Mouse (Mus musculus) liver, embryonic 15.5 days (tissue): ENCODE data around the gene Morc3. TPM values are rescaled to one million over a fixed set of nuclear protein-coding genes. Genes with fewer than 3 reads are reported as not detected.
"Not testable (repeated sequence)": the region's sequence is repeated elsewhere in the genome, so short reads cannot be mapped to it uniquely, and the experiment has no call there.

Experiments
- ATAC-seq: fragments of 200-750 bp; cut with Nextera tagmentation; 2 replicates; pipeline ENCODE4 v1.8.0; 2017; ENCODE audit warnings: moderate number of reproducible peaks, mild to moderate bottlenecking, moderate library complexity; ENCODE audit not compliant: insufficient read depth
- H3K27ac ChIP-seq: fragments of 300-500 bp; sonication (generic); replicated peaks from 2 replicates; pipeline ENCODE4 v1.5.1; 2015; ENCODE audit warnings: mild to moderate bottlenecking, inconsistent platforms
- H3K27me3 ChIP-seq: fragments of 300-500 bp; sonication (generic); 2 replicates; pipeline ENCODE4 v1.6.1; 2015; ENCODE audit warnings: mild to moderate bottlenecking, inconsistent platforms
- H3K36me3 ChIP-seq: fragments of 300-500 bp; sonication (generic); replicated peaks from 2 replicates; pipeline ENCODE4 v1.6.1; 2015; ENCODE audit warnings: moderate library complexity, mild to moderate bottlenecking, inconsistent platforms
- H3K4me1 ChIP-seq: fragments of 300-500 bp; sonication (generic); replicated peaks from 2 replicates; pipeline ENCODE4 v1.6.1; 2015; ENCODE audit warnings: inconsistent platforms
- H3K4me2 ChIP-seq: fragments of 300-500 bp; sonication (generic); 2 replicates; pipeline ENCODE4 v1.6.1; 2015; ENCODE audit warnings: moderate library complexity, mild to moderate bottlenecking, inconsistent platforms
- H3K4me3 ChIP-seq: fragments of 300-500 bp; sonication (generic); replicated peaks from 2 replicates; pipeline ENCODE4 v1.5.1; 2015; ENCODE audit warnings: mild to moderate bottlenecking, inconsistent platforms
- H3K9ac ChIP-seq: fragments of 300-500 bp; sonication (generic); 2 replicates; pipeline ENCODE4 v1.6.1; 2015; ENCODE audit warnings: moderate library complexity, mild to moderate bottlenecking, inconsistent platforms
- H3K9me3 ChIP-seq: fragments of 300-500 bp; sonication (generic); replicated peaks from 2 replicates; pipeline ENCODE4 v1.6.1; 2016; ENCODE audit warnings: inconsistent platforms
- WGBS: fragments of 180-500 bp; shearing (Covaris S2); methylation state at CpG from one replicate; pipeline ENCODE4 v1.1.7; 2015; ENCODE audit warnings: mixed read lengths; ENCODE audit not compliant: insufficient replicate concordance; 5-methylcytosine and 5-hydroxymethylcytosine counted together
- polyA plus RNA-seq: library from polyadenylated mRNA; unstranded; fragments of >200 nt; fragmentation: Nextera tagmentation; extraction: Ambion mirVana; gene quantifications from 2 replicates; pipeline ENCODE4 v1.2.1, GENCODE M21; 2015

The Morc3 gene
- polyA plus RNA-seq, 1 experiment from 2014 or later = 16.1 TPM

GRCm38 (mm10) chr16:93819325-93819696 is 12.6 kb upstream of the Morc3 start:
- peaks cover 56% of the 10 kb centered on the region for H3K4me1 ChIP-seq
- WGBS = 20% methylated on average over 4 of the region's 4 CpGs
- 0 out of 2 replicates have a peak, but pooled peaks have one; percentile 14 for ATAC-seq
- H3K36me3 ChIP-seq = no peaks in the 10 kb centered on the region
- H3K4me2 ChIP-seq = peak overlapping the region; percentile 53
- H3K27ac ChIP-seq = peak overlapping the region; percentile 81
- H3K9ac ChIP-seq = 0 out of 2 replicates have a peak overlapping the region, but pooled peaks have one; percentile 16
- H3K4me3 ChIP-seq = peak overlapping the region; percentile 17; the same call in 1 of the 2 replicates
- H3K9me3 ChIP-seq = no peaks in the 10 kb centered on the region
- no peaks in the 10 kb centered on the region for H3K27me3 ChIP-seq

DNA sequence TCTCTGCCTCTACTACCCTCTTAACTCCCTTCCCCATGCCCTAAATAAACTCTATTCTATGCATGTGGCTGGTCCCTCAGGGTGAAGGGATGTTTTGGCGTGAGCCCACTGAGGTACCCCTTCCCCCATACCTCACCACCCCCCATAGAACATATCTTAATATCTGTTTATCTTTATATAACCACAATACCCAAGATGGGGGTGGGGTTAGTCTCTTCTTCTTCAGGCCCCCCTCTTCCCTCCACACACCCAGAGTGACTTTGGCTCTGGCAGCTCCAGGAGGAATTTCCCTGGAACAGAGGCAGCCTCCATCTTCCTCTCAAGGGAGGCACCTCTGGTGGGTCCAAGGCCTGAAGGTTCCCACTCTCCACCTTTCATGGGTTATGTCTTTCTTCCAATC is 11.9 kb upstream of the Morc3 start:
- WGBS = 40% methylated on average over 1 of the region's 1 CpGs
- no peak overlapping the region for H3K27ac ChIP-seq
- no peaks in the 10 kb centered on the region for H3K36me3 ChIP-seq
- no peak overlapping the region for H3K4me2 ChIP-seq
- no peaks in the 10 kb centered on the region for H3K27me3 ChIP-seq
- H3K4me1 ChIP-seq = peaks cover 54% of the 10 kb centered on the region
- no peak for ATAC-seq
- no peak overlapping the region for H3K4me3 ChIP-seq
- H3K9me3 ChIP-seq = no peaks in the 10 kb centered on the region
- H3K9ac ChIP-seq = no peak overlapping the region

DNA sequence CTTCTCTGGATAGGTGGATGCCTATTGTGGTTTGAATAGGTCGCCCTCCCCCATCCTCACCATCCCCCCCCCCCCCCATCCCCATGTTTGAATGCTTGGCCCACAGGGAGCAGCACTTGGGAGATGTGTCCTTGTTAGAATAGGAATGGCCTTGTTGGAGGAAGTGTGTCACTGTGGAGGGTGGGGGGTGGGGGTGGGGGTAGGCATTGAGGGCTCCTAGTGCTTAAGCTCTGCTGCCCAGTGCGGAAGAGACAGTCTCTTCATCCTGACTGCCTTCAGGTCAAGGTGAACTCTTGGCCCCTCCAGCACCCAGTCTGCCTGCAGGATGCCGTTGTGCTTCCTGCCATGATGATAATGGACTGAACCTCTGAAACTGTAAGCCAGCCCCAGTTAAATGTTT is 10.2 kb upstream of the Morc3 start:
- H3K36me3 ChIP-seq = no peaks in the 10 kb centered on the region
- H3K9ac ChIP-seq = no peak overlapping the region
- H3K9me3 ChIP-seq = no peaks in the 10 kb centered on the region
- H3K27me3 ChIP-seq = no peaks in the 10 kb centered on the region
- H3K4me1 ChIP-seq = peaks cover 38% of the 10 kb centered on the region
- 67% methylated on average over 3 of the region's 3 CpGs for WGBS
- no peak overlapping the region for H3K4me2 ChIP-seq
- no peak for ATAC-seq
- no peak overlapping the region for H3K4me3 ChIP-seq
- no peak overlapping the region for H3K27ac ChIP-seq

- not testable (repeated sequence) for H3K36me3 ChIP-seq, H3K4me2 ChIP-seq, H3K9me3 ChIP-seq, H3K27ac ChIP-seq, H3K9ac ChIP-seq, H3K4me3 ChIP-seq, H3K27me3 ChIP-seq, ATAC-seq
- WGBS = 67% methylated on average over 5 of the region's 8 CpGs
- peaks cover 28% of the 10 kb centered on the region for H3K4me1 ChIP-seq
Observed at GRCm38 (mm10) chr16:93822433-93823225, 9.3 kb upstream of the Morc3 start.

- H3K27ac ChIP-seq = no peak overlapping the region
- ATAC-seq = no peak
- no peak overlapping the region for H3K4me3 ChIP-seq
- H3K9me3 ChIP-seq = no peaks in the 10 kb centered on the region
- H3K4me2 ChIP-seq = no peak overlapping the region
- no peak overlapping the region for H3K9ac ChIP-seq
- peaks cover 7% of the 10 kb centered on the region for H3K4me1 ChIP-seq
- H3K27me3 ChIP-seq = no peaks in the 10 kb centered on the region
- no peaks in the 10 kb centered on the region for H3K36me3 ChIP-seq
- WGBS = 75% methylated on average over 4 of the region's 4 CpGs
Observed at GRCm38 (mm10) chr16:93824799-93825198, 7.1 kb upstream of the Morc3 start.

GRCm38 (mm10) chr16:93825463-93825862 is 6.5 kb upstream of the Morc3 start:
- H3K4me3 ChIP-seq = no peak overlapping the region
- H3K9me3 ChIP-seq = no peaks in the 10 kb centered on the region
- H3K36me3 ChIP-seq = no peaks in the 10 kb centered on the region
- H3K27ac ChIP-seq = no peak overlapping the region
- ATAC-seq = no peak
- no peak overlapping the region for H3K4me2 ChIP-seq
- H3K4me1 ChIP-seq = 0 out of 2 replicates have a peak, but pooled peaks cover under 1% of the 10 kb centered on the region
- H3K9ac ChIP-seq = no peak overlapping the region
- WGBS = 72% methylated on average over 4 of the region's 4 CpGs
- H3K27me3 ChIP-seq = 0 out of 2 replicates have a peak, but pooled peaks cover under 1% of the 10 kb centered on the region

- no peaks in the 10 kb centered on the region for H3K9me3 ChIP-seq
- H3K36me3 ChIP-seq = no peaks in the 10 kb centered on the region
- H3K27ac ChIP-seq = no peak overlapping the region
- no peak for ATAC-seq
- H3K9ac ChIP-seq = no peak overlapping the region
- H3K4me3 ChIP-seq = no peak overlapping the region
- 71% methylated on average over 11 of the region's 11 CpGs for WGBS
- H3K27me3 ChIP-seq = 0 out of 2 replicates have a peak, but pooled peaks cover 6% of the 10 kb centered on the region
- H3K4me2 ChIP-seq = no peak overlapping the region
- H3K4me1 ChIP-seq = no peaks in the 10 kb centered on the region
Observed at GRCm38 (mm10) chr16:93826054-93826453, 5.9 kb upstream of the Morc3 start.

DNA sequence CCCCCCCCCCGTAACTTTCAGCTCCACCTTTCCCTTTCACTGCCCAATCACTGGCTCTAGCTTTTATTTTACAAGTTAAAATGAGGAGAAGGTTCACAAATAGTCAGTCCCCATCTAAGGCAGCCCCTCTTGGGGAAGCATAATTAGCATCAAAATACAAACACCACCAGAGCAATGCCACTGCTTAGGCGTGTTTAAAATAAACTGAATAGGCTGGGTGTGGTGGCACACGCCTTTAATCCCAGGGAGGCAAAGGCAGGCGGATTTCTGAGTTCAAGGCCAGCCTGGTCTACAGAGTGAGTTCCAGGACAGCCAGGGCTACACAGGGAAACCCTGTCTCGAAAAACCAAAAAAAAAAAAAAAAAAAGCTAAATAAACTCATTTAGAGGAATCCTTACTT is 5.4 kb upstream of the Morc3 start:
- H3K27me3 ChIP-seq, H3K27ac ChIP-seq, H3K4me3 ChIP-seq, ATAC-seq, H3K4me1 ChIP-seq, H3K4me2 ChIP-seq, H3K9ac ChIP-seq, H3K36me3 ChIP-seq, H3K9me3 ChIP-seq: not testable (repeated sequence)
- WGBS = 50% methylated on average over 5 of the region's 5 CpGs

DNA sequence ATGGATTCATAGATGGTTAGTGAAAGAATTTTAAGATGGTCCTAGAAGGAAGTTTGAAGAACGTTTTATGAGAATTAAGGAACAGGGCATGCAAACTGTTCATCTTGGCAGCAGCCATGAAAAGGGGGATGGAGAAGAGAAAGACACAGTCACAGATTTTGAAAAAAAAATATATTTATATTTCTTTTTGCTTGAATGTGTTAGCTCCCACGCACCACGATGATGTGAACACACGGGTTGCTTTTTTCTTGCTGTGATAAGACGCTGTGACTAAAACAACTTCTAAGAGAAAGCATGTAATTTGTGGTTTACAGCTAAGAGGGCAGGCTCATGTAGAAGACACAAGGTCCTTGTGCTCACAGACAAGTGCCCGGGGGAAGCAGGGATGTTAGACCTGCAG is 5.0 kb upstream of the Morc3 start:
- H3K27me3 ChIP-seq = 0 out of 2 replicates have a peak, but pooled peaks cover 6% of the 10 kb centered on the region
- H3K4me2 ChIP-seq = no peak overlapping the region
- 79% methylated on average over 6 of the region's 6 CpGs for WGBS
- H3K4me1 ChIP-seq = peaks cover 5% of the 10 kb centered on the region
- H3K27ac ChIP-seq = no peak overlapping the region
- H3K36me3 ChIP-seq = no peaks in the 10 kb centered on the region
- H3K4me3 ChIP-seq = no peak overlapping the region
- no peaks in the 10 kb centered on the region for H3K9me3 ChIP-seq
- no peak for ATAC-seq
- no peak overlapping the region for H3K9ac ChIP-seq

GRCm38 (mm10) chr16:93829526-93829925 is 2.4 kb upstream of the Morc3 start:
- Histone ChIP-seq H3K9ac (no peak overlapping the region), H3K27ac (no peak overlapping the region), H3K36me3 (0 out of 2 replicates have a peak, but pooled peaks cover 11% of the 10 kb centered on the region), H3K4me2 (no peak overlapping the region), H3K27me3 (0 out of 2 replicates have a peak, but pooled peaks cover 6% of the 10 kb centered on the region), H3K9me3 (no peaks in the 10 kb centered on the region), H3K4me3 (no peak overlapping the region), H3K4me1 (peaks cover 25% of the 10 kb centered on the region)
- 83% methylated on average over 15 of the region's 15 CpGs for WGBS
- no peak for ATAC-seq

GRCm38 (mm10) chr16:93830071-93830470 is 1.9 kb upstream of the Morc3 start:
- no peak overlapping the region for H3K4me2 ChIP-seq
- peaks cover 31% of the 10 kb centered on the region for H3K4me1 ChIP-seq
- no peak overlapping the region for H3K4me3 ChIP-seq
- H3K36me3 ChIP-seq = 0 out of 2 replicates have a peak, but pooled peaks cover 11% of the 10 kb centered on the region
- 0 out of 2 replicates have a peak, but pooled peaks cover 6% of the 10 kb centered on the region for H3K27me3 ChIP-seq
- H3K9me3 ChIP-seq = no peaks in the 10 kb centered on the region
- no peak overlapping the region for H3K27ac ChIP-seq
- no peak for ATAC-seq
- 75% methylated on average over 9 of the region's 9 CpGs for WGBS
- H3K9ac ChIP-seq = no peak overlapping the region
